Mouse (Mus musculus) embryonic fibroblast, embryonic 13.5 days (primary cell): ENCODE results near the gene Sde2.

ENCODE experiments used
- CTCF ChIP-seq: IDR thresholded peaks from 2 replicates; pipeline ENCODE4 v1.5.1; 2011; ENCODE audit warnings: mild to moderate bottlenecking, control low read depth, low read length, moderate library complexity, borderline replicate concordance; ENCODE audit not compliant: insufficient read depth
- POLR2A ChIP-seq: IDR thresholded peaks from 2 replicates; pipeline ENCODE4 v1.6.1; 2011; ENCODE audit warnings: low read depth, mild to moderate bottlenecking, control low read depth, low read length, moderate library complexity

DNA sequence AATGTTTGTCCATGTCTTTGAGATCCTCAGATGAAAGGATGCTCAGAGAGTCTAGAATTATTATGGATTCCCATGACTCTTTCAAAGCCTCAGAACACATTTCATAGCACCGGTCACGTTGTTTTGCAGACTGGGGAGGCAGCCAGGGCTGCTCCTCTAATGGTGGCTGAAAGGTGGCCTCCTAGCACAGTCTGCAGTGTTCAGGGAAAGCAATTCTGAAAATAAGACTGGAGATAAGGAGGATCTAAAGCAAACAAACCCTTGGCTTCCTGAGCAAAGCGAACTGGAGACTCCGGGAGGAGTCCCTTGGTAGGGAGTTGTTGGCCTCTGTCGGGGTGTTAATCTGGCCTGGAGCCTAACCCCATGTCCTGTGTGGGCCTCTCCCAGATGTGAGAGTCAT is 13.7 kb upstream of the Sde2 start:
- TF ChIP-seq CTCF, result no peak
- no peak for TF ChIP-seq POLR2A
